Mouse (Mus musculus) lung, postnatal 0 days (tissue): ENCODE measurements around the gene Hist1h4i. TPM values are rescaled to one million over a fixed set of nuclear protein-coding genes. Genes with fewer than 3 reads are reported as not detected.

Source experiments
- ATAC-seq: fragments of 200-750 bp; cut with Nextera tagmentation; 2 replicates; pipeline ENCODE4 v1.8.0; 2017; ENCODE audit warnings: moderate library complexity
- DNase-seq: peaks from one replicate; pipeline ENCODE4 v3.0.0-alpha.2; 2016; ENCODE audit warnings: low spot score
- H3K27ac ChIP-seq: fragments of 300-500 bp; sonication (generic); 2 replicates; pipeline ENCODE4 v1.5.1; 2014; ENCODE audit warnings: antibody characterized with exemption, mild to moderate bottlenecking, low read length, mixed read lengths
- H3K27me3 ChIP-seq: fragments of 300-500 bp; sonication (generic); replicated peaks from 2 replicates; pipeline ENCODE4 v1.6.1; 2014; ENCODE audit warnings: low read length, mixed read lengths; ENCODE audit not compliant: insufficient read depth
- H3K36me3 ChIP-seq: fragments of 300-500 bp; sonication (generic); 2 replicates; pipeline ENCODE4 v1.6.1; 2014; ENCODE audit warnings: low read length, mixed read lengths; ENCODE audit not compliant: insufficient read depth
- H3K4me1 ChIP-seq: fragments of 300-500 bp; sonication (generic); 2 replicates; pipeline ENCODE4 v1.6.1; 2014; ENCODE audit warnings: antibody characterized with exemption, low read depth, low read length, mixed read lengths; ENCODE audit not compliant: insufficient read depth
- H3K4me2 ChIP-seq: fragments of 300-500 bp; sonication (generic); replicated peaks from 2 replicates; pipeline ENCODE4 v1.6.1; 2014; ENCODE audit warnings: low read depth, mild to moderate bottlenecking, low read length, moderate library complexity, mixed read lengths
- H3K4me3 ChIP-seq: fragments of 300-500 bp; sonication (generic); 2 replicates; pipeline ENCODE4 v1.5.1; 2014; ENCODE audit warnings: low read depth, low read length
- H3K9ac ChIP-seq: fragments of 300-500 bp; sonication (generic); replicated peaks from 2 replicates; pipeline ENCODE4 v1.6.1; 2014; ENCODE audit warnings: low read depth, mild to moderate bottlenecking
- H3K9me3 ChIP-seq: fragments of 300-500 bp; sonication (generic); 2 replicates; pipeline ENCODE4 v1.6.1; 2016; ENCODE audit warnings: low read length, mixed read lengths
- CTCF ChIP-seq: IDR thresholded peaks from 2 replicates; pipeline ENCODE4 v1.5.1; 2016; ENCODE audit warnings: antibody characterized with exemption, mild to moderate bottlenecking
- EP300 ChIP-seq: IDR thresholded peaks from 2 replicates; pipeline ENCODE4 v1.6.1; 2016; ENCODE audit warnings: antibody characterized with exemption, mild to moderate bottlenecking, control low read depth
- WGBS: fragments of 180-500 bp; shearing (Covaris S2); extraction: QIAGEN DNeasy Blood & Tissue Kit; methylation state at CpG from one replicate; pipeline ENCODE4 v1.1.7; 2014; 5-methylcytosine and 5-hydroxymethylcytosine counted together
- polyA plus RNA-seq: library from polyadenylated mRNA; unstranded; fragments of >200 nt; fragmentation: Nextera tagmentation; extraction: Ambion mirVana; gene quantifications from 2 replicates; pipeline ENCODE4 v1.2.1, GENCODE M21; 2015

Gene Hist1h4i
- polyA plus RNA-seq, 1 experiment from 2014 or later, result 4.6 TPM

GRCm38 (mm10) chr13:22034443-22035266, 6.5 kb downstream of the Hist1h4i start:
- no peaks in the 10 kb centered on the region for H3K36me3 ChIP-seq
- no peaks in the 10 kb centered on the region for H3K9me3 ChIP-seq
- ATAC-seq, result no peak
- H3K9ac ChIP-seq, result no peak overlapping the region
- WGBS, result 1% methylated on average over 12 of the region's 14 CpGs
- TF ChIP-seq CTCF (no peak), EP300 (no peak)
- peaks cover 3% of the 10 kb centered on the region; the same call in 1 of the 2 replicates for H3K4me1 ChIP-seq
- no peaks in the 10 kb centered on the region for H3K27me3 ChIP-seq
- peak overlapping the region; percentile 53 for H3K4me2 ChIP-seq
- no peak for DNase-seq
- peak overlapping the region; percentile 5; the same call in 1 of the 2 replicates for H3K4me3 ChIP-seq
- no peak overlapping the region for H3K27ac ChIP-seq

DNA sequence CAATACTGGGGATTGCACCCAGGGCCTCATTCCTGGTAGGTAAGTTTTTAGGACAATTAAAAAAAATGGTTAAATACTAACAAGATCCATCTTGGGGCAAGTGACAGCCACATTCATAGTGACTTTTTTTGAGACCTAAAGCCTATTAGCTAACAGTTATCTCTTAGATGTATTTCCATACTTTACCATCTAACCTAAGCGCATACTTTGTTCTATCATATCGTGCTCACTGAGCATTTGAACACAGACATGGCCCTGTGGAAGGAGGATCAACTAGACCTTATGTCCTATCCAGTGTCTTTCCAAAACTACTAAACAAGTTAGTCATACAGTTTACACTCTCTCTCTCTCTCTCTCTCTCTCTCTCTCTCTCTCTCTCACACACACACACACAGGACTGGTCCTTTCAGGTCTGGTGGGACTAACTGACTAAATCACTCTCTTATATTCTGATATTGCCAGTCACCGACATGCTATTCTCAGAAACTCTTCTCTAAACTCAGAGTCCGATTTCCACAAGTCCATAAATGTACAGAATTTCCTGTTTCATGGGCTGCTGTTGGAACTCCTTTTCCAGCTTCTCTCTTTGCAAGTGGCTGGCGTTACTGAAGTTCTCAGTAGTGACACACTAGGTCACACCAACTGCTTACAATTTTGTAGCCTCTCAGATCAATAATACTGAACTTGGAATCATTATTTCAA, 7.3 kb downstream of the Hist1h4i start:
- Histone ChIP-seq H3K9ac (no peak overlapping the region), H3K36me3 (no peaks in the 10 kb centered on the region), H3K27me3 (no peaks in the 10 kb centered on the region), H3K4me2 (no peak overlapping the region), H3K27ac (no peak overlapping the region), H3K4me3 (no peak overlapping the region), H3K4me1 (peaks cover 3% of the 10 kb centered on the region; the same call in 1 of the 2 replicates), H3K9me3 (no peaks in the 10 kb centered on the region)
- TF ChIP-seq CTCF, result no peak
- TF ChIP-seq EP300, result no peak
- DNase-seq (no peak), ATAC-seq (no peak)
- WGBS, result 41% methylated on average over 5 of the region's 5 CpGs

DNA sequence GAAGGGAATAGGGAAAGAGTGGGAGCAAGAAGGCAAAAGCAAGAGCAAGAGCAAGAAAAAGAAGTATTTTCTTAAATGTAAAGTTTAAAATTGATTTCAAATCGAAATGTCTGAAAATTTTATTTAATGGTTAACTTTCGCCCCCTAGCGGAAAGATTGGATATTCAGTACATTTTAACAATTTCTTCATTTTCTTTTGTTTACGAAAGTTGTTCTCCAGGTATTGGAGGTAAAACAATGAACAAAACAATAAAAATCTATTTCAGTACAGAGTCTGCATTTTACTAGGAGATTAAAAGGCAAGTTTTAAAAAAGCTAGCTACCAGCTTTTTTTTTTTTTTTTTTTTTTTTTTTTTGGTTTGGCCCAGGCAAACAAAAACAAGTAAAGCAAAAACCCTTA, 10.7 kb downstream of the Hist1h4i start:
- peak; percentile 69 for DNase-seq
- Histone ChIP-seq H3K27ac (no peak overlapping the region), H3K9me3 (no peaks in the 10 kb centered on the region), H3K9ac (no peak overlapping the region), H3K27me3 (no peaks in the 10 kb centered on the region), H3K36me3 (no peaks in the 10 kb centered on the region), H3K4me2 (no peak overlapping the region), H3K4me1 (peaks cover 4% of the 10 kb centered on the region; the same call in 1 of the 2 replicates), H3K4me3 (no peak overlapping the region)
- WGBS, result 9% methylated on average over 4 of the region's 4 CpGs
- TF ChIP-seq CTCF (peak; percentile 47; the same call in 1 of the 2 replicates), EP300 (no peak)
- no peak for ATAC-seq

- Histone ChIP-seq H3K9ac (no peak overlapping the region), H3K4me2 (no peak overlapping the region), H3K4me1 (peaks cover 4% of the 10 kb centered on the region; the same call in 1 of the 2 replicates), H3K27me3 (no peaks in the 10 kb centered on the region), H3K27ac (no peak overlapping the region), H3K36me3 (no peaks in the 10 kb centered on the region), H3K9me3 (no peaks in the 10 kb centered on the region), H3K4me3 (no peak overlapping the region)
- TF ChIP-seq EP300 (no peak), CTCF (no peak)
- DNase-seq, result no peak
- ATAC-seq, result no peak
- 37% methylated on average over 8 of the region's 8 CpGs for WGBS
These were observed 11.2 kb downstream of the Hist1h4i start for GRCm38 (mm10) chr13:22029928-22030327.

DNA sequence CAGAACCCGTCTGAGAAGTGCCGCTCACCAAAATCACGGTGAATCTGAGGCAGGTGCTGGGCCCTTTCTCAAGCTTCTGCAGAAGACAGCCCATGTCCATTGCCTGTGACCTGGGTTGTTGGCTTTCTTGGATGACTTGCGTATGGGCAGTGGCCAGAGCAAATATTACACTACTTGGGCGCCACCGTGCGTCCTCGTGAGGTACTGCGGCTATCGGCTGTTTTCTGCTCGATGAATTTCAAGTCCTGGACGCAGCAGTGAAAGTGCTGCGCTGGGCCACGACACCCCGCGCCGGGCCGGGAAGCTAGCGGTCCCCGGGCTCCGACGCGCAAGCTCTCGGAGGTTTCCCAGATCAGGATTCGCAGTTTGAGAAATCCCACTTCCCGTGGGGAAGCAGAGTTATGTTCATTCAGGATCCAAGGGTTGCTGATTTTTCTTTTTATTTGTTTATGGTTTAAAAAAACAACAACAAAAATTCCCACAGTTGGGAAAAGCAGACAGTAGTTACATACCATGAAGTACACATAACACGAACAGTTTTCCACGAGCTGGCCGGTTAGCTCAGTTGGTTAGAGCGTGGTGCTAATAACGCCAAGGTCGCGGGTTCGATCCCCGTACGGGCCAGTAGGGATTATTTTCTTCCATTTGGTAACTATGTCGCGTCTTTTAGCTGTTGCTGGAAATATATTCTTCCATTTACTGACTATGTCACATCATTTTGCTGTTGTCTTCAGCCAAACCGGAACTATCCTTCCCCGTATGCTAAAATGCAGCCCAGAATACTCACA, 12.3 kb downstream of the Hist1h4i start:
- peak overlapping the region; percentile 61 for H3K4me2 ChIP-seq
- no peaks in the 10 kb centered on the region for H3K36me3 ChIP-seq
- WGBS, result 1% methylated on average over 40 of the region's 40 CpGs
- ATAC-seq (peak; percentile 89), DNase-seq (peak; percentile 94)
- TF ChIP-seq CTCF (peak; percentile 98), EP300 (no peak)
- H3K4me1 ChIP-seq, result peaks cover 4% of the 10 kb centered on the region; the same call in 1 of the 2 replicates
- H3K4me3 ChIP-seq, result peak overlapping the region; percentile 55
- no peaks in the 10 kb centered on the region for H3K9me3 ChIP-seq
- no peaks in the 10 kb centered on the region for H3K27me3 ChIP-seq
- H3K9ac ChIP-seq, result peak overlapping the region; percentile 43; the same call in 1 of the 2 replicates
- peak overlapping the region; percentile 77 for H3K27ac ChIP-seq
